Mouse (Mus musculus) heart, embryonic 12.5 days (tissue): ENCODE measurements around the gene Gnai2. TPM values are rescaled to one million over a fixed set of nuclear protein-coding genes. Genes with fewer than 3 reads are reported as not detected.

Experiments
- ATAC-seq: fragments of 200-750 bp; cut with Nextera tagmentation; 2 replicates; pipeline ENCODE4 v1.8.0; 2017; ENCODE audit warnings: moderate TSS enrichment, moderate library complexity; ENCODE audit not compliant: insufficient number of reproducible peaks, low FRiP score
- H3K27ac ChIP-seq: fragments of 300-500 bp; sonication (generic); 2 replicates; pipeline ENCODE4 v1.5.1; 2016; ENCODE audit warnings: mild to moderate bottlenecking, moderate library complexity; ENCODE audit not compliant: poor library complexity, severe bottlenecking
- H3K27me3 ChIP-seq: fragments of 300-500 bp; sonication (generic); replicated peaks from 2 replicates; pipeline ENCODE4 v1.6.1; 2016; ENCODE audit warnings: mild to moderate bottlenecking, moderate library complexity
- H3K36me3 ChIP-seq: fragments of 300-500 bp; sonication (generic); 2 replicates; pipeline ENCODE4 v1.6.1; 2016; ENCODE audit warnings: mild to moderate bottlenecking, moderate library complexity
- H3K4me1 ChIP-seq: fragments of 300-500 bp; sonication (generic); replicated peaks from 2 replicates; pipeline ENCODE4 v1.6.1; 2016; ENCODE audit warnings: mild to moderate bottlenecking
- H3K4me2 ChIP-seq: fragments of 300-500 bp; sonication (generic); 2 replicates; pipeline ENCODE4 v1.6.1; 2016; ENCODE audit warnings: mild to moderate bottlenecking, moderate library complexity
- H3K4me3 ChIP-seq: fragments of 300-500 bp; sonication (generic); 2 replicates; pipeline ENCODE4 v1.5.1; 2016; ENCODE audit warnings: mild to moderate bottlenecking
- H3K9ac ChIP-seq: fragments of 300-500 bp; sonication (generic); 2 replicates; pipeline ENCODE4 v1.6.1; 2016; ENCODE audit warnings: mild to moderate bottlenecking, moderate library complexity
- H3K9me3 ChIP-seq: fragments of 300-500 bp; sonication (generic); replicated peaks from 2 replicates; pipeline ENCODE4 v1.6.1; 2016; ENCODE audit warnings: mild to moderate bottlenecking, moderate library complexity
- WGBS: fragments of 180-500 bp; shearing (Covaris S2); methylation state at CpG from one replicate; pipeline ENCODE4 v1.1.7; 2016; 5-methylcytosine and 5-hydroxymethylcytosine counted together
- polyA plus RNA-seq: library from polyadenylated mRNA; unstranded; fragments of >200 nt; fragmentation: Nextera tagmentation; extraction: Ambion mirVana; gene quantifications from 2 replicates; pipeline ENCODE4 v1.2.1, GENCODE M21; 2016

The Gnai2 gene
- polyA plus RNA-seq, 1 experiment from 2014 or later: 404 TPM

DNA sequence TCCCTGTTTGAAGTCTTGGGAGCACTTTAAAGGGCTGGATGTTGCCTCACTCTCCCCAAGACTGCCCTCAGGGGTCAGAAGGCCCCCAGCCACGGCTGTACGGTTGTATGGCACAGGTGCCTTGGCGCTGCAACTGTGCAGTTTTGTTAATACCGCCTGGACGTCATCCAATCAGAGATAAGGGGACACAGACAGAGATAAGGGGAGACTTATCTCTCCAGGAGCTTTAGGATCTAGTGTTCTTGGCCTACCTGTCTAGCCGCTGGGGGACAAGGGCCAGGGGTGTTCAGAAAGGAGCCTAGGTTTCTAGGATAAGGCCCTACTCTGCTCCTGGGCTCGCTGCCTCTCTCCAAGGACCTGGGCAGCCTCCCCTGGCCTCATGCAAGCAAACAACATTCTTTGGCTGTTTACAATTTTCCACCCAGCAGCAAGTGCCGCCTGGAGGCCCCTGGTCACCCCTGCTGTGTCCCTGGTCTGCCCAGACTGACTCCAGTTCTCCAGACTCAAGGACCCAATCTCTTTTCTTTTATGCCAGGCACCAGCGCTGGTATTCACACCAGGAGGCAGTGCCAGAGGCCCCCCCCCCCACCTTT, 27.4 kb downstream of the Gnai2 start:
- ATAC-seq: no peak
- Histone ChIP-seq H3K4me1 (peaks cover 82% of the 10 kb centered on the region), H3K4me3 (no peak overlapping the region), H3K9me3 (no peaks in the 10 kb centered on the region), H3K4me2 (peak overlapping the region; percentile 62), H3K27ac (peak overlapping the region; percentile 49), H3K27me3 (peaks cover 11% of the 10 kb centered on the region; the same call in 1 of the 2 replicates), H3K36me3 (no peaks in the 10 kb centered on the region), H3K9ac (peak overlapping the region; percentile 63)
- WGBS: 32% methylated on average over 9 of the region's 9 CpGs

DNA sequence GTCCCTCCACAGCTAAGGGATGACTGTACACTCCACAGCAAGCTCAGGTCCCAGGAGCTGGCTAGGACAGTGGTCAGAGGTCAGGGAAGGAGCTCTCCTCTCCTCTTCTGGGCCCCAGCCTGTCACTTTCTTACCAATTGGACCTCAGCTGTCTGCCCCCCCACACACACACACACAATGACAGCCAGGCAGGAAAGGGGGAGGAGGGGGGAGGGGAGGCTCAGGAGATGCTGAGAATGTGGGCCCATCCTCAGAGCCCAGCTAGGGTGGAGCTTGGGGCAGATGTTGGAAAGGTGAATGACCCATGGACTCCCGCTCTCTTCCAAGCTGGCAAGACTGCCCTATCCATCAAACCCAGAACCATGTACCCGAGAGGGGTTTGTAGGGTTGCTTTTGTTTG, 28.1 kb downstream of the Gnai2 start:
- ATAC-seq: no peak
- Histone ChIP-seq H3K9ac (peak overlapping the region; percentile 63), H3K27me3 (peaks cover 11% of the 10 kb centered on the region; the same call in 1 of the 2 replicates)

DNA sequence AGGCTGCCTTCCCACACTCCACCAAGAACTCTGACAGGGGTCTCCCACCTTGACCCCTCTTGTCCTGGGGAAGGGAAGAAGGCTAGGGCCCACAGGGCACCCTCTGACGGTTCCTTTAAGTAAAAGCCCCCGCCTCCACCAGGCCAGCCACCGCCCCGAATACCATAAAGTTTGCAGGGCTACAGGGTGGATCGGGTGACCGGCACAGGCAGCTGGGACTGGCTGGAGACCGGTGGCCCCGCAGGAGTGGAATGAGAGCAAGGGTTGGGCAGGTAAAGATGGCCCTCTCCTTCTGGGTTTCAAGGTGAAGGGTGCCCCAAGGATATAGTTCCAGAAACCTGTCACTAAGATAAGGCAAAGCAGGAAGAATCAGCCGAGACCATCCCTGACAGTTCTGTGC, 28.6 kb downstream of the Gnai2 start:
- Histone ChIP-seq H3K27ac (peak overlapping the region; percentile 22; the same call in 1 of the 2 replicates), H3K9ac (peak overlapping the region; percentile 63), H3K9me3 (no peaks in the 10 kb centered on the region), H3K4me2 (peak overlapping the region; percentile 62), H3K4me1 (peaks cover 77% of the 10 kb centered on the region), H3K4me3 (peak overlapping the region; percentile 29), H3K36me3 (no peaks in the 10 kb centered on the region), H3K27me3 (peaks cover 14% of the 10 kb centered on the region)
- ATAC-seq: no peak
- WGBS: 15% methylated on average over 9 of the region's 9 CpGs

More for the DNA sequence above, 28.1 kb downstream of the Gnai2 start:
- peak overlapping the region; percentile 49; the same call in 1 of the 2 replicates for H3K27ac ChIP-seq
- H3K9me3 ChIP-seq: no peaks in the 10 kb centered on the region
- no peaks in the 10 kb centered on the region for H3K36me3 ChIP-seq
- H3K4me2 ChIP-seq: peak overlapping the region; percentile 62
- H3K4me3 ChIP-seq: peak overlapping the region; percentile 29
- H3K4me1 ChIP-seq: peaks cover 82% of the 10 kb centered on the region
- 71% methylated on average over 2 of the region's 2 CpGs for whole genome bisulfite sequencing

- peaks cover 66% of the 10 kb centered on the region for H3K4me1 ChIP-seq
- 36% methylated on average over 23 of the region's 23 CpGs for WGBS
- no peak overlapping the region; the same call in 1 of the 2 replicates for H3K27ac ChIP-seq
- H3K27me3 ChIP-seq: peaks cover 28% of the 10 kb centered on the region
- ATAC-seq: no peak
- no peaks in the 10 kb centered on the region for H3K36me3 ChIP-seq
- H3K9me3 ChIP-seq: no peaks in the 10 kb centered on the region
- no peak overlapping the region for H3K4me3 ChIP-seq
- H3K4me2 ChIP-seq: peak overlapping the region; percentile 33
- H3K9ac ChIP-seq: no peak overlapping the region
Measured at GRCm38 (mm10) chr9:107605041-107605661, 30.0 kb downstream of the Gnai2 start.

GRCm38 (mm10) chr9:107603251-107603650, 31.9 kb downstream of the Gnai2 start:
- no peak for ATAC-seq
- H3K27me3 ChIP-seq: peaks cover 45% of the 10 kb centered on the region

DNA sequence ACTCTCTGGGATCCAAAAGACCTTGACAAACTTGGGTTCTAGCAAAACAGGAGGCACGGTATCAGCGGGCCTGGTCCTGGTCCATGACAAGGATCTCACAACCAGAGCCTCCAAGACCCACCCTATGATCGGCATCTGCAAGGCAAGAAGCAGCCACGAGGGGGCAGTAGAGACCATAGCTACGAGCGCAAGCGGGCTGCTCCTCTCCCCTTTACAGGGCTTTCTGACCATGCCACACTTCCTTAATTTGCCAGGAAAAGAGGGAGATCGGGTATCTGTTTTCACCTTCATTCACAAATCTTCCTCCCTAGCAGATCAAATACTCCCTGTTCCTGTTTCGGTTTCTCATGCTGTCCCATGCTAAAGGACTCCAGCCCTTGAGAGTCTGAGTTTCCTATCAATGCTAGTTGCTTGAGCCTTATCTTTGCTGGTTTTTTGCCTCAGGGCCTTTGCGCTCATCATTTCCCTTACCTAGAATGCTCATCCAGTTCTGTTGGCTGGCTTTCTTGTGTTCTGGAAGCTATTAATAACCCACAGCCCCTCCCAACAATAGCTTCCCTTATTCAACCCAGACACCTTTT, 33.0 kb downstream of the Gnai2 start:
- Histone ChIP-seq H3K4me3 (no peak overlapping the region), H3K27me3 (peaks cover 45% of the 10 kb centered on the region), H3K4me1 (peaks cover 46% of the 10 kb centered on the region), H3K9ac (no peak overlapping the region), H3K27ac (no peak overlapping the region), H3K4me2 (no peak overlapping the region), H3K9me3 (no peaks in the 10 kb centered on the region), H3K36me3 (no peaks in the 10 kb centered on the region)
- WGBS: 6% methylated on average over 10 of the region's 10 CpGs
- peak; percentile 64; the same call in 1 of the 2 replicates for ATAC-seq

More at GRCm38 (mm10) chr9:107603251-107603650, 31.9 kb downstream of the Gnai2 start:
- Histone ChIP-seq H3K9ac (no peak overlapping the region; the same call in 1 of the 2 replicates), H3K27ac (no peak overlapping the region), H3K4me2 (no peak overlapping the region), H3K4me1 (peaks cover 49% of the 10 kb centered on the region), H3K9me3 (no peaks in the 10 kb centered on the region), H3K4me3 (no peak overlapping the region), H3K36me3 (no peaks in the 10 kb centered on the region)
- 73% methylated on average over 6 of the region's 6 CpGs for WGBS

- Histone ChIP-seq H3K9ac (no peak overlapping the region), H3K9me3 (no peaks in the 10 kb centered on the region), H3K27ac (no peak overlapping the region), H3K36me3 (no peaks in the 10 kb centered on the region), H3K4me2 (no peak overlapping the region), H3K4me3 (no peak overlapping the region), H3K27me3 (peaks cover 45% of the 10 kb centered on the region), H3K4me1 (peaks cover 45% of the 10 kb centered on the region)
- no peak for ATAC-seq
- 84% methylated on average over 11 of the region's 11 CpGs for WGBS
Measured at GRCm38 (mm10) chr9:107601275-107601674, 33.9 kb downstream of the Gnai2 start.

- Histone ChIP-seq H3K36me3 (0 out of 2 replicates have a peak, but pooled peaks cover 3% of the 10 kb centered on the region), H3K4me3 (no peak overlapping the region), H3K27me3 (peaks cover 45% of the 10 kb centered on the region), H3K9me3 (no peaks in the 10 kb centered on the region), H3K27ac (no peak overlapping the region), H3K4me1 (peaks cover 47% of the 10 kb centered on the region), H3K9ac (no peak overlapping the region), H3K4me2 (no peak overlapping the region)
- ATAC-seq: no peak
- WGBS: 78% methylated on average over 12 of the region's 12 CpGs
Measured at GRCm38 (mm10) chr9:107600745-107601144, 34.4 kb downstream of the Gnai2 start.

DNA sequence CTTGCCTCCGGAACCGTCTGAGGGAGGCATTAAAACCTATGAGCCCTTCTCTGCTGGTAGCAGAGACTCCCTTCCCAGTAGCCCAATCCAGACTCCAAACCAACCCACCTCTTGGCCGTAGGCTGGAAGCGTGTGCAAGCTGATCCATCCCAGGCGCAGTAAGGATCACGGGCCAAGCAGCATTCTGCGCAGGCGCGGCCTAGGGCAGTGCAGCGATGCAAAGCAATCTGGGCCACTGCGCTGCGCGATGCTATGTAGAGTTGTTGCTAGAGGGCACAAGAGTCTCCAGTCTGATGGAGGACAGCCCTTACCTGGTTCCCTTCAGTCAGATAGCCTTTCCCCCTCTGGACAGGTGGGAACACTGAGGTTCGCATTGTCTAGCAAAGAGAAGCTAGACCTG, 35.3 kb downstream of the Gnai2 start:
- peaks cover 40% of the 10 kb centered on the region for H3K4me1 ChIP-seq
- no peak for ATAC-seq
- no peak overlapping the region for H3K27ac ChIP-seq

DNA sequence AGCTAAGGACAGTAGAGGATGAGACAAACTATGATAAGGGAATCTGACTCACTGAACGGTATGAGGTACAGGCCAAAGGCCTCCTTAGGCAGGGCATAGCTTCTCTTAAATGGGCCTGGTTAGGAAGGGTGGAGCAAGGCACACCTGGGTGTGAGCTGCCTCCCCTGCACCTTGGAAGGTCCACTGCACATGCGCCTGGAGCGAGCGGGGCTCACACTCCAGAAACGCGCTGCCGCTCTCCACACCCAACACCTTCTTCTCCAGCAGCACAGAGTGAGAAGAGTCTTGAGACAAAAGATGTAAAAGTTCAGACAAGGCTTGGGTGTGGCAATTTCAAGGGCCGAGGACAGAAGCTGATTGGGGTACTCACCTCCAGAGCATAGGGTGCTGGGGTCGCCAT, 35.7 kb downstream of the Gnai2 start:
- H3K4me1 ChIP-seq: peaks cover 36% of the 10 kb centered on the region
- H3K27ac ChIP-seq: no peak overlapping the region
- H3K4me2 ChIP-seq: no peak overlapping the region
- H3K4me3 ChIP-seq: no peak overlapping the region
- ATAC-seq: no peak
- H3K9me3 ChIP-seq: no peaks in the 10 kb centered on the region
- H3K36me3 ChIP-seq: peaks cover 8% of the 10 kb centered on the region; the same call in 1 of the 2 replicates
- WGBS: 77% methylated on average over 9 of the region's 9 CpGs
- no peak overlapping the region for H3K9ac ChIP-seq
- H3K27me3 ChIP-seq: peaks cover 40% of the 10 kb centered on the region

More for the DNA sequence above, 35.3 kb downstream of the Gnai2 start:
- 52% methylated on average over 14 of the region's 14 CpGs for WGBS
- no peak overlapping the region for H3K4me3 ChIP-seq
- H3K4me2 ChIP-seq: no peak overlapping the region
- peaks cover 4% of the 10 kb centered on the region; the same call in 1 of the 2 replicates for H3K36me3 ChIP-seq
- no peak overlapping the region for H3K9ac ChIP-seq
- peaks cover 40% of the 10 kb centered on the region for H3K27me3 ChIP-seq
- no peaks in the 10 kb centered on the region for H3K9me3 ChIP-seq

DNA sequence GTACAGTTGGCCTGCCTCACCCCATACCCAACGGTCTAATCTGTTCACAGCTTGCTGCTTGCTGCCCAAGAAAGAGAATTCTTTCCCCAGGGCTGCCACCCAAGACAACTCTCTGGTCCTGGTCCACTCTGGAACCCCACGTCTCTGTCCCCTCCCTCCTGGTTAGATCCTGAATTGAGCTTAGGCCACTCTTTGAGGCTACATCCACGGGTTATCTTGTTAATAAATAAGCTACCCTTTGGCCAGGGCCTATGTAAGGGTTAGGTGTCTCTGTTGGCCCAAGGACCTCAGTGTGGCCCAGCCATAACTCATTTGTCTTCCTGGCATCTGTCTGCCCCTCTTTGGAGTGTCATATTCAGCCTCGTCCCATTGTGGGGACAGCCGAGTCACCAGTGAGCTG, 36.8 kb downstream of the Gnai2 start:
- no peak for ATAC-seq
- peaks cover 15% of the 10 kb centered on the region for H3K36me3 ChIP-seq
- H3K9ac ChIP-seq: no peak overlapping the region
- no peak overlapping the region for H3K27ac ChIP-seq
- H3K4me2 ChIP-seq: no peak overlapping the region
- H3K9me3 ChIP-seq: no peaks in the 10 kb centered on the region
- peaks cover 35% of the 10 kb centered on the region for H3K27me3 ChIP-seq
- WGBS: 81% methylated on average over 5 of the region's 5 CpGs
- H3K4me3 ChIP-seq: no peak overlapping the region
- peaks cover 32% of the 10 kb centered on the region for H3K4me1 ChIP-seq
